In genomic region chr1:43299490-43300302, GRCm38 (mm10) we compare ENCODE assay signal across 7 mouse cellular contexts.
DNase-seq lines count a peak whose midpoint lies in the region; ATAC-seq and TF ChIP-seq lines count a peak whose summit lies in the region.

No protein-coding gene starts in this region.

- H3K4me1 ChIP-seq in hindbrain, embryonic 16.5 days (ENCODE audit: control insufficient read depth, insufficient read depth, low read depth, low read length), result no peaks in the 10 kb centered on the region
- H3K4me1 ChIP-seq in midbrain, postnatal 0 days (ENCODE audit: insufficient read depth, low read length), result no peaks in the 10 kb centered on the region

- H3K4me2 ChIP-seq in hindbrain, embryonic 16.5 days (ENCODE audit: low read length), result no peak overlapping the region
- no peak overlapping the region for H3K4me2 ChIP-seq in midbrain, postnatal 0 days (ENCODE audit: low read depth, low read length, poor library complexity, severe bottlenecking)

- H3K27me3 ChIP-seq in hindbrain, embryonic 16.5 days (replicated peaks; ENCODE audit: control insufficient read depth, insufficient read depth, low read length), result peaks cover 3% of the 10 kb centered on the region; the same call in 1 of the 2 replicates
- no peaks in the 10 kb centered on the region for H3K27me3 ChIP-seq in midbrain, postnatal 0 days (ENCODE audit: insufficient read depth, low read length)

- H3K9ac ChIP-seq in hindbrain, embryonic 16.5 days (ENCODE audit: low read depth, low read length), result no peak overlapping the region
- no peak overlapping the region for H3K9ac ChIP-seq in midbrain, postnatal 0 days (replicated peaks; ENCODE audit: low read length, poor library complexity, severe bottlenecking)

- ATAC-seq in hindbrain, embryonic 16.5 days, result peak; percentile 83
- peak; percentile 70 for ATAC-seq in midbrain, postnatal 0 days (ENCODE audit: low FRiP score)

- no peaks in the 10 kb centered on the region for H3K36me3 ChIP-seq in hindbrain, embryonic 16.5 days (ENCODE audit: control insufficient read depth, insufficient read depth, low read length)
- H3K36me3 ChIP-seq in midbrain, postnatal 0 days (ENCODE audit: insufficient read depth, low read length), result no peaks in the 10 kb centered on the region

- H3K4me3 ChIP-seq in hindbrain, embryonic 16.5 days (ENCODE audit: low read length), result no peak overlapping the region
- H3K4me3 ChIP-seq in midbrain, postnatal 0 days (ENCODE audit: low read depth, low read length), result no peak overlapping the region

- TF ChIP-seq CTCF in midbrain, postnatal 0 days (IDR thresholded peaks at IDR 0.05), result peak; percentile 94

- DNase-seq in left cerebral cortex, postnatal 25 days (ENCODE audit: low spot score in 2 of 2), result peak; percentile 27 to 72
- DNase-seq in left cerebral cortex, postnatal 36 days (ENCODE audit: low spot score in 2 of 2), result no peak
- peak; percentile 85 for DNase-seq in MN1 (ENCODE audit: low spot score)
- peak; percentile 6 for DNase-seq in cerebellum, adult 9-11 months
- peak; percentile 91 for DNase-seq in midbrain, postnatal 0 days (ENCODE audit: low spot score)
- no peak for DNase-seq in urinary bladder, postnatal 10 days (ENCODE audit: low spot score)

- intact Hi-C loops in left cerebral cortex, postnatal 25 days (cut with DNase I), result loop anchor here (2.0 to 5.0 kb wide), 3 partner anchors 148 to 439 kb away; no protein-coding TSS in a partner anchor
- intact Hi-C loops in left cerebral cortex, postnatal 36 days (cut with DNase I), result loop anchor here (5.0 kb wide), 3 partner anchors 148 to 438 kb away; no protein-coding TSS in a partner anchor

- H3K27ac ChIP-seq in hindbrain, embryonic 16.5 days (ENCODE audit: low read depth, low read length), result no peak overlapping the region
- H3K27ac ChIP-seq in midbrain, postnatal 0 days (ENCODE audit: low read depth, low read length), result no peak overlapping the region

- no peaks in the 10 kb centered on the region for H3K9me3 ChIP-seq in hindbrain, embryonic 16.5 days (ENCODE audit: control insufficient read depth, low read length)
- no peaks in the 10 kb centered on the region for H3K9me3 ChIP-seq in midbrain, postnatal 0 days (ENCODE audit: low read length)

- WGBS in hindbrain, embryonic 16.5 days, result 51% methylated on average over 7 of the region's 7 CpGs
- whole genome bisulfite sequencing in midbrain, postnatal 0 days, result 51% methylated on average over 7 of the region's 7 CpGs

Comparison
In these comparisons a context has a peak if more than half of its experiments do, and no peak if none do; other contexts are left out.
1. DNase-seq: peak in left cerebral cortex, postnatal 25 days (2 of 2), MN1 (single experiment), cerebellum, adult 9-11 months (single experiment) and midbrain, postnatal 0 days (single experiment); none in left cerebral cortex, postnatal 36 days (0 of 2) and urinary bladder, postnatal 10 days (single experiment).